In genomic region chr5:124610965-124611364, GRCm38 (mm10) we compare ENCODE assay signal across 1 mouse cellular context.
TF ChIP-seq lines count a peak whose summit lies in the region.

No protein-coding gene starts in this region.

TF ChIP-seq in CH12.LX, 34 proteins besides CTCF, POLR2A, EP300 and RAD21:
- no peak for TF ChIP-seq NELFE (IDR thresholded peaks at IDR 0.05; ENCODE audit: low read depth, low read length)
- TF ChIP-seq MYC (IDR thresholded peaks at IDR 0.05; ENCODE audit: low read depth, low read length): no peak
- TF ChIP-seq RCOR1 (conservative IDR thresholded peaks at IDR 0.05; ENCODE audit: low read depth, low read length): no peak
- no peak for TF ChIP-seq ZKSCAN1 (IDR thresholded peaks at IDR 0.05; ENCODE audit: borderline replicate concordance, low read depth, low read length)
- TF ChIP-seq USF1 (IDR thresholded peaks at IDR 0.05; ENCODE audit: low read depth, low read length): peak; percentile 45
- peak; percentile 43; the same call in 1 of the 2 replicates for TF ChIP-seq BHLHE40 (IDR thresholded peaks at IDR 0.05; ENCODE audit: low read depth, low read length)
- no peak for TF ChIP-seq NRF1 (IDR thresholded peaks at IDR 0.05; ENCODE audit: low read depth, low read length)
- TF ChIP-seq PAX5 (IDR thresholded peaks at IDR 0.05; ENCODE audit: low read length): no peak
- no peak for TF ChIP-seq GABPA (IDR thresholded peaks at IDR 0.05; ENCODE audit: insufficient replicate concordance, low read depth, low read length)
- no peak for TF ChIP-seq CHD1 (IDR thresholded peaks at IDR 0.05; ENCODE audit: low read depth, low read length)
- peak; percentile 46 for TF ChIP-seq SMC3 (IDR thresholded peaks at IDR 0.05; ENCODE audit: low read depth, low read length)
